Mouse (Mus musculus): ENCODE results near the gene Vmn1r107. TPM values are rescaled to one million over a fixed set of nuclear protein-coding genes. Genes with fewer than 3 reads are reported as not detected.
"Not testable (repeated sequence)": the region's sequence is repeated elsewhere in the genome, so short reads cannot be mapped to it uniquely, and the experiment has no call there.

Gene Vmn1r107
- polyA plus RNA-seq (2015; fragmentation: Nextera tagmentation; extraction: Ambion mirVana), result not detected in 2 replicates

GRCm38 (mm10) chr7:20668618-20669017 is at the start of gene Vmn1r107:
Vmn1r107 (plus strand) TSS chr7:20668918.
- no CpG with 5 or more reads among the region's 3 CpGs for WGBS (ENCODE audit: insufficient replicate concordance)
- H3K9me3 ChIP-seq (ENCODE audit: low read length); H3K4me1 ChIP-seq (ENCODE audit: insufficient read depth); H3K9ac ChIP-seq (replicated peaks); H3K4me2 ChIP-seq (ENCODE audit: low read depth, low read length); ATAC-seq; H3K4me3 ChIP-seq (ENCODE audit: low read depth, low read length); H3K27me3 ChIP-seq (ENCODE audit: insufficient read depth, low read length); H3K36me3 ChIP-seq (replicated peaks; ENCODE audit: insufficient read depth, low read length); DNase-seq; H3K27ac ChIP-seq (ENCODE audit: low read depth): not testable (repeated sequence)

- ATAC-seq; H3K4me3 ChIP-seq (ENCODE audit: low read depth, low read length); H3K27me3 ChIP-seq (ENCODE audit: insufficient read depth, low read length); H3K4me1 ChIP-seq (ENCODE audit: insufficient read depth); H3K9me3 ChIP-seq (ENCODE audit: low read length); H3K27ac ChIP-seq (ENCODE audit: low read depth); H3K36me3 ChIP-seq (replicated peaks; ENCODE audit: insufficient read depth, low read length); H3K9ac ChIP-seq (replicated peaks); H3K4me2 ChIP-seq (ENCODE audit: low read depth, low read length); DNase-seq: not testable (repeated sequence)
- WGBS (ENCODE audit: insufficient replicate concordance), result no CpG with 5 or more reads among the region's 2 CpGs
Measured at GRCm38 (mm10) chr7:20703116-20703515, 34.4 kb downstream of the Vmn1r107 start, which contains the start of gene Vmn1r111. Vmn1r111 (minus strand) TSS chr7:20703216.

Other genes starting within 250 kb of the Vmn1r107 start
- gene Vmn1r101, start 226.3 kb upstream of the Vmn1r107 start, polyA plus RNA-seq (2015; fragmentation: Nextera tagmentation; extraction: Ambion mirVana), result not detected in 2 replicates
- not detected in 2 replicates for gene Gm10670, start 194.0 kb upstream of the Vmn1r107 start, polyA plus RNA-seq (2015; fragmentation: Nextera tagmentation; extraction: Ambion mirVana)
- not detected in 2 replicates for gene Vmn1r103, start 158.4 kb upstream of the Vmn1r107 start, polyA plus RNA-seq (2015; fragmentation: Nextera tagmentation; extraction: Ambion mirVana)
- not detected in 2 replicates for gene Vmn1r104, start 135.1 kb upstream of the Vmn1r107 start, polyA plus RNA-seq (2015; fragmentation: Nextera tagmentation; extraction: Ambion mirVana)
- not detected in 2 replicates for gene Gm5726, start 123.2 kb upstream of the Vmn1r107 start, polyA plus RNA-seq (2015; fragmentation: Nextera tagmentation; extraction: Ambion mirVana)
- not detected in 2 replicates for gene Gm4141, start 92.7 kb upstream of the Vmn1r107 start, polyA plus RNA-seq (2015; fragmentation: Nextera tagmentation; extraction: Ambion mirVana)
- gene Gm4513, start 69.9 kb upstream of the Vmn1r107 start, polyA plus RNA-seq (2015; fragmentation: Nextera tagmentation; extraction: Ambion mirVana), result not detected in 2 replicates
- gene Vmn1r111, start 34.3 kb downstream of the Vmn1r107 start, polyA plus RNA-seq (2015; fragmentation: Nextera tagmentation; extraction: Ambion mirVana), result not detected in 2 replicates
- not detected in 2 replicates for gene Gm10668, start 61.7 kb downstream of the Vmn1r107 start, polyA plus RNA-seq (2015; fragmentation: Nextera tagmentation; extraction: Ambion mirVana)
- not detected in 2 replicates for gene Vmn1r112, start 102.3 kb downstream of the Vmn1r107 start, polyA plus RNA-seq (2015; fragmentation: Nextera tagmentation; extraction: Ambion mirVana)
- not detected in 2 replicates for gene Vmn1r113, start 118.4 kb downstream of the Vmn1r107 start, polyA plus RNA-seq (2015; fragmentation: Nextera tagmentation; extraction: Ambion mirVana)
- not detected in 2 replicates for gene Vmn1r114, start 143.3 kb downstream of the Vmn1r107 start, polyA plus RNA-seq (2015; fragmentation: Nextera tagmentation; extraction: Ambion mirVana)
- gene Vmn1r115, start 176.1 kb downstream of the Vmn1r107 start, polyA plus RNA-seq (2015; fragmentation: Nextera tagmentation; extraction: Ambion mirVana), result not detected in 2 replicates
- not detected in 2 replicates for gene Vmn1r116, start 203.3 kb downstream of the Vmn1r107 start, polyA plus RNA-seq (2015; fragmentation: Nextera tagmentation; extraction: Ambion mirVana)
- gene Vmn1r117, start 215.2 kb downstream of the Vmn1r107 start, polyA plus RNA-seq (2015; fragmentation: Nextera tagmentation; extraction: Ambion mirVana), result not detected in 2 replicates
- gene Vmn1r118, start 243.4 kb downstream of the Vmn1r107 start, polyA plus RNA-seq (2015; fragmentation: Nextera tagmentation; extraction: Ambion mirVana), result not detected in 2 replicates